Mouse (Mus musculus): Measurements from ENCODE around the gene Mss51.

The Mss51 gene

DNA sequence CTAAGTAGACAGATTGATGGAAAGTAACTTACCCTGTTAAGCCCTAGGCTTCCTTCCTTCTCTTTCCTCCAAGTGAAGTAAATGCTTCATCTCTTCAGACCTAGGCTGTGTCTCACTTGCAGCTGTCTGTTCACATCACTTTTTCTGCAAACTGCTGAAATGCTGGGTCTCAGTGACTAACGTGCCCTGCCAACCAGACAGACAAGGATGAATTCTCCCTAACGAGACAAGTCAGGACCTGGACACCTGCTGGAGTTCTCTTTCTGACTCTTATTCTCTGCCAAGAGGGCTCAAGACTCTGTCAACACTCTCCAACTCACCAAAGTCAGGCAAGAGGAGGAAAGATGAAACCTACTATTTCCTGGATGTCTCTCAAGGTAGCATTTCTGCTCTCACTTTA is at the start of gene Mss51:
Gene Mss51, minus strand, starts transcription at position 299 of the 400 bp plus-strand sequence.
- DNase-seq = no peak

DNA sequence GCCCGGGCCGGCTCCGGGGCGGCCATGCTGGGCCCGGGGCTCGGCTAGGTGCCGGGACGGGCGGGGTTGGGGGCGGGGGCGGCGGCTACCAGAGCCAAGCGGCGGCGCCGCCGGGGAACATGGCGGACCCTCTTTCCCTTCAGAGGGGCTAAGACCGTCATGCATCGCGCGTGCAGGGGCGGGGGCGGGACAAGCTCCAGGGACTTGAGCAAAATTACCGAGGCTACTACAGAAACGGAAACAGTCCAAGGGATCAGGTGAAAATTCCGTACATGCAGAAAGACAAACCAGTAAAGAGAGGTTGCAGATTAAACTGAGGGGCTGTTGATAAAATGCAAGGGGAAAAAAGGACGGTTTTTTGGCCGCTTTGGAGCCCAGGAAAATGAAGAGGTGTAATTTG is 49.7 kb upstream of the Mss51 start, which contains the start of gene Ppp3cb:
Gene Ppp3cb, minus strand, starts transcription at position 159 of the 400 bp plus-strand sequence.
- DNase-seq = peak; percentile 86

DNA sequence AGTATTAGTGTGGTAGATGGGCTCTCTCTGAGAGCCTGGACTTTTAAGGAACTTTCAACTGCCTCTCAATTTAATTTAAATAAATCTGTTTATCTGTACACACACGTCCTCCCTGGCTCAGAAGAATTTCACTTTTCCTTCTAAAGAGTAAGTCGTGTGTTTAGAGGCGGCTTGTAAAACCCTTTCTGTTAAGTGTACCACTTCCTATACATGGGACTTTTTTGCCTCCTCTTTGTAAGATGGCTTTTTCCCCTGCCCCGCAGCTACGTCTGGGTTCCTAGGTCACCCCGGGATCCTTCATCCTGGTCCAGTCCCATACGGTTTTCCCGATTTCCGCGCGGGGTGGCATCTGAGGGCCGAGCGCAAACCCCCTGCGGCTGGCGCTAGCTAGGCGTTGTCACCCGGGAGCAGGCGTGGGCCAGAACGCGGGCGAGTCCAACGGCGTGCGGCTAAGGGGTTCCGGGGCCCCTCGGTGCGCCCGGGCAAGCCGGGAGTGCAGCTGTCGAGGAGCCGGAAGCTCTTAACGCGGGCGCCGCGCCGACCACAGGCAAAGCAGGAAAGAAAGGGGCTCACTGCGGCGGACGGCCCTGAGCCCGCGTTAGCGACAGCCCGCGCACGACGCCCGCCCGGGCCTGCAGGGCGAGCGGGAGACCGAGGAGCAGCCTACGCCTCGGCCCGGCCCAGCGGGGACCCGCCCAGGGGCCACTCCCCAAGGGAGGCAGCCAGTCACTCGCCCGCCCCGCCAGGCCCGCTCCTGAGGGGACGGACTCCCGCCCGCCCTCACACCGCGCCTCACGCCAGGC is 49.0 kb upstream of the Mss51 start:
- DNase-seq = peak; percentile 90

DNA sequence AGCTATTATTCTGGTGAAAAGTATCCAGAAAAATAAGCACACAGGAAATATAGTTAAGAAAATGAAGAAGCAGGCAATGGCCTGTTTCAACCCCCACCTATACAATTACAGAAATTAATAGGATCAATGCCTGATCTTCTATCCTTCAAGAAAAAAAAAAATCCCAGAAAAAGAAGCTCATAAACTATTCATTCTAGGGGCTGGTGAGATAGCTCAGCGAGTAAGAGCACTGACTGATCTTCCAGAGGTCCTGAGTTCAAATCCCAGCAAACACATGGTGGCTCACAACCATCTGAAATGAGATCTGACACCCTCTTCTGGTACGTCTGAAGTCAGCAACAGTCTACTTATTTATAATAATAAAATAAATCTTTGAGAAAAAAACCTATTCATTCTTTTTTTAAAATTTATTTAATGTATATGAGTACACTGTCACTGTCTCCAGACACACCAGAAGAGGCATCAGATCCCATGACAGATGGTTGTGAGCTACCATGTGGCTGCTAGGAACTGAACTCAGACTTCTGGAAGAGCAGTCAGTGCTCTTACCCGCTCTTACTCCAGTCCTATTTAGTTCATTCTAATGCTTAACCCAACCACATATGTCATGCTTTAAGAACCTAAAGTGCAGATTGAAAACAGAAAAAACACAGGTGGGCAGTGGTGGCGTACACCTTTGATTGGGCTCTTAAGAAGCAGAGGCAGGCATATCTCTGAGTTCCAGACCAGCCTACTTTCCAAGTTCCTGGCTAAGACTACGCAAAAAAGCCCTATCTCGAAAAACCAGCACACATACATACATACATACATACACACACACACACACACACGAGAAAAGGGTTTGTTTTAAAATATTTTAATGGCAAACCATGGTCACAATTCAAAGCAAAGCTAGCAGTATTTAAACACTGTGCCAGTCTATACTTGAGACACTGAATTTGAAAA is 48.0 kb upstream of the Mss51 start:
- DNase-seq = no peak

DNA sequence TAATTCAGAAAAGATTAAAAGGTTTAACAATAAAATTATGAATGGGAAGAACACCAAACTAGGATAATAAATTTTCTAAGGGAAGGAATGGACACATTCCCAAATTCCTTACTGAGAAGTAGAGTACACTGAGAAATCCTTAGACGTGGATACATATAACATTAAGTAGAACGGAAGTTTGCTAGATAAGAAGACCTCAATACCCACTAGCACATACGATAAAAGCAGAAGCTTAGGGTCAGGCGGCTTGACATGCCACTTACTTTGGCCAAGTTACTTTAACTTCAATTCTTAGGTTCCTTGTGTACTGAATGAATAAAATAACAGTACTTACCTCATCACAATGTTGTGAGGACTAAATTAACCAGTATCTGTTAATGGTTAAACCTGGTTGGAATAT is 32.9 kb upstream of the Mss51 start:
- DNase-seq = no peak

DNA sequence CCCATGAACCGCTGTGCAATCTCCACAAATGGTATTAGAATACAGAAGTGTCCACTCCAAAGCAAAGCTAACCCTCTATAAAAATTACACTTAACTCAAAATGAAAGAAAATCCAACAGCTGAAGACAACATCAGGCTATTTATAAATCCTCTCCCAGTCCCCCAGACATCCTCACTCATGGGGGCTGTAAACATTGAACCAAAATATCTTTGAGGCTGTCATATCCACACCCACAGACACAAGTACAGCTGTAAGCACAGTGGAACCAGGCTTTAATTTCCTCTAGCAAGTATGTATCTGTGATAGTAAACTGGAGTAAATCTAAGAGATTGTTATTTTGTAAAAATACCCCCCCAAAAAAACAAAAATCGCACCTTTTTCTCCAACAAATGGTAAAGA is 23.5 kb upstream of the Mss51 start:
- no peak for DNase-seq

DNA sequence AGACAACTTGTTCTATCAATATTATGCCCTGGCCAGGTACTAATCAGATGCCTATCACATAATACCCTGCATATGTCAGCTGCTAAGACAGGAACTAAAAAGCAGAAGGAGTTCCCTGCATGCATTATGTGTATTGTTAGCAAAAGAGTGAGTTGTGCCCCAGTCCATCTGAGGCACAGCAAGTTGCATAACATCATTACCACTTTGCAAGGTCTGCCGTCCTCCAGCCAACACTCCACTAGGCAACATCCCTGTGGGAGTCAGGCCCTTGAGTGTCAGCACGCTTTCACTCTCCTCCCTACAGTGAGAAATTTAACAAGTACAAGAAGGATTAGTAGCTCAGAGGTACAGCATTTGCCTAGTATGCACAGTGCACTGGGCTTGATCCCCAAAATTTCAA is 11.7 kb upstream of the Mss51 start:
- no peak for DNase-seq

DNA sequence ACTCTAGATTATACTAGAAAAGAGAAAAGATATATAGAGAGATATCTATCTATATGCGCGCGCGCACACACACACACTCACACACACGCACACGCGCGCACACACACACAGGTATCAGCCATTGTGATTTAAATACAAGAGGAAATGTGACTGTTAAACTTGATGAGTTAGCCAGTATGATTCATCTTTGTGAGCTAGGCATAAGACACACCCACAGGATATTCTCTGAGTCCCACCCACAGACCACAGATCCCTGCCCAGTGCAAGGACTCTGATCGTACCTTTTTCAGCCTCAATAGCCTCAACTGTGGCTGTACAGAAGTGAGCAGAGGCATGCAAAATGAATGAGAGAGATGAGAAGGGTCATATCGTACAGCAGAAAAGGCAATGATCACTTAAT is 6.3 kb upstream of the Mss51 start:
- no peak for DNase-seq

DNA sequence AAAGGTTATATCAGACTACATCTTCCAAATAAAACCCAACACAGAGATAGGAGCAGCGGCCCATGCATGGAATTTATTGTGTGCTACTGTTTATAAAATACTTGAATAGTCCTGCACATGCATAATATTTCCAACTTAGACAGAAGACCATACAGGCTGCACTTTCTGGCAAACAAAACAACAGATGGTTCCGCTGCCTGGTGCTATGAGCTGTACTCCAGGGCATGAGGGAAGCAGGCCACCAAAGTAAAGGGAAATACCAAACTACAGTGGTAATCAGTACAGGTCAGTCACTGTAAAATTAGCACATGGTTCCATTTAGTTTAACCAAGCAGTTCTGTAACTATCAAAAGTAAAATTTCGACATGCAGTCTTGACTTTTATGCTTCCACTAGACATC is 3.3 kb upstream of the Mss51 start:
- DNase-seq = no peak

DNA sequence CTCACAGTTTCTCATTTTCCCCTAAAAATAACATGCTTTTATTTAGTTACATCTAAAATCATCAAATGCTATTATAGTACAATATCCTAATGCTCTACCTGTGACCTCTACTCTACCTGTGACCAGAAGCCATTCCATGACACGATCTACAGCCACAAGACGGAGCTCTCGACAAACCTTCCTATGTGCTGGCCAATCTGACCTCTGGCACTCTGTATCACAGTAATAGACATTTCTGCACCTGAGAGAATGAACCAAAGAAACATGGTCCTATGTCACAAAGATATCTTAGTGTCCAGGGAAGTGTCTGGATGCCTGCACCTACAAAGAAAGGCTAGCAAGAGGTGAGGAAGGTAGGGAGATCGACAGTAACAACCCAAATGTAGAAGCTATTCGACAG is 10.7 kb downstream of the Mss51 start:
- DNase-seq = no peak

DNA sequence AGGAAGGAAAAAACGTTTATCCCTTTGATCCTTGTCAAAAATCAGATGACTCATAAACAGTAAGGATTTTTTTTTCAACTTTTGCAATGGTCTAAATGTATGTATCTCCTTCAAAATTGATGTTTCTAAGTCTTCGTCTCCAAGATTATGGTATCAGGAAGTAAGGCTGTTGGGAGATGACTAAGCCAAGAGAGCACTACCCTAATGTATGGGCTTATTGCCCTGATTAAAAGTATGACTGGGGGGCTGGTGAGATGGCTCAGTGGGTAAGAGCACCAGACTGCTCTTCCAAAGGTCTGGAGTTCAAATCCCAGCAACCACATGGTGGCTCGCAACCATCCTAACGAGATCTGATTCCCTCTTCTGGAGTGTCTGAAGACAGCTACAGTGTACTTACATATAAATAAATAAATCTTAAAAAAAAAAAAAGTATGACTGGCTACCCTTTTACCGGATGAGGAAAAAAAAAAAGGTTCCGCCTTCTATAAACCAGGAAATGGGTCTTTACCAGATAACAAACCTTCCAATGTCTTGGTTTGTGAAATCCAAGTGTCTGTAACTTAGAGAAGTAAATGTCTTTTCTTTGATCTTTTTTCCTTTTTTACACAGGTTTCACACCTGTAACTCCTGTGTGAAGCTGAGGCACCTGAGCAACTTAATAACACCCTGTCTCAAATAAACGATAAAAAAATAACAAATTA is 14.5 kb downstream of the Mss51 start:
- no peak for DNase-seq

DNA sequence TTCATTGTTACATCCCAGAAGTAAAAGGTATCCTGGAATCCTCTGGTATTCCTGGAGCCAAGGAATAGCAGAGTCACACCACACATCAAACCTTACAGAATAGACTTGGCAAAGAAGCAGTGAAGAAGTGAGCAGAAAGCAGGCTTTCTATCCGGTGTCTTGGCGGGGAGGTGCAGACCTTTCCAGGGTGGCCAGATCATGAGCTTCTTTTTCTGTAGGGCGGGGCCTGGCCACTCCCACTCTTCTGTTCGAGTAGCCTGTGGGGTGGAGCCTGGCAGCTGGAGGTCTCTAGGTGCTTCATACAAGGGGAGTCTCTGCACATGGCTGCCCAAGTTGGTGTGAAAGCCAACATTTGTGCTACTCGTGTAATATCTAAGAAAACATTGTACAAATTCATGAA is 15.5 kb downstream of the Mss51 start:
- peak; percentile 47 for DNase-seq

DNA sequence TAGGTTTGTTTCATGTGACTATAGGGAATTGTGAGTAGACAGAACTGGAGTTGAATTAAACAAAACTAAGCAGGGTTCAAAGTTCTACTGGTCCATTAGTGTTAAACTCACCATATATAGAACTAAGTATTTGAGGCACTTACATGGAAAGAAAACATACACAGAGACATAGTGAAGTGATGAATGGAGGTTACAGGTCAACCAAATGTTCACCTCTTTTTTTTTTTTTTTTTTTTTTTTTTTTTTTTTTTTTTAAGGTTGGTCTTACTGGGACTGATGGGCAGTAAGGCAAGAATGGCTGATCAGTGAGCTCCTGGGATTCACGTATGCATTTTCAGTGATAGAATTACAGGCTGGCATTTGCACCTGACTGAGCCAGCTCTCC is 16.5 kb downstream of the Mss51 start:
- no peak for DNase-seq

DNA sequence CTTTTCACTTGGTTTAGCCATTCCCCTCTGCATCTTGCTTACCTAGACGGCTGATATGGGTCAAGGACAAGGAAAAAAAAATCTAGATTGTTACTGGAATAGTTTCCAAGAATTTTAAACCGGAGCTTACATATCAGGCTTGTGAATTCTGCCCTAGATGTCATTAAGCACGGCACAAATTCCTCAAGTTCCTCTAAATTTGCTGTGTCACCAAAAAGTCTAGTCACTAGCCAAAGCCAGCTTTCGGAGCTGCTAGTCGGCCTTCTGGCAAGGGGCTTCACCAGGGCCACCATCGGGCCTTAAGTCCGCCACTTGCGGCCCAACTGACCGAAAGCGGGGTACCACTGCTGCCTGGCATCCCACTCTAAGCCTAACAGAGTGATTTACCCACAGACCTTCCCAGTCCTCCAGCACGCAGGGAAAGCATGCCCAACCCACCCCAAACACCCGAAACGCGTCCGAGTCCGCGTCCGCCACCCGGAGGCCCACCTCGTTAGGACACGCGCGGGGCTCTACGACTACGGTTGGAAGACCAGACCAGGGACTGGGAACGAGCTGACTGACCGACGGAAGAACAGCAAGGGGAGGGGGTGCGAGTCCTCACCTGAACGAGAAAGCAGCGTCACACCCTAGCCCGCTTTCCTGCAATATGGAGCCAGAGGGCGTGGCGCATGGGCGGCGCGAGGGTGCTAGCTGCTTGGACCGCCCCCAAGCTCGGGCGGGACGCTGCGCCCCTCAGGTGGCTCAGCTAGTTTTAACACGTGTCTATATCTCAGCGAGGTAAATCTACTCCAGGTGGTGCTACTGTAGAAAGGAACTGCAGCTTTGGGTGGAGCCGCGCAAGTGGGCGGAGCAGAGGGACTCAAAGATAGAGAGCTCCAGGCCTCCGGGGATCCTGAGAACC is 17.2 kb downstream of the Mss51 start, which contains the start of gene Anxa7:
Gene Anxa7, minus strand, starts transcription at position 843 of the 904 bp plus-strand sequence.
- DNase-seq = peak; percentile 84

DNA sequence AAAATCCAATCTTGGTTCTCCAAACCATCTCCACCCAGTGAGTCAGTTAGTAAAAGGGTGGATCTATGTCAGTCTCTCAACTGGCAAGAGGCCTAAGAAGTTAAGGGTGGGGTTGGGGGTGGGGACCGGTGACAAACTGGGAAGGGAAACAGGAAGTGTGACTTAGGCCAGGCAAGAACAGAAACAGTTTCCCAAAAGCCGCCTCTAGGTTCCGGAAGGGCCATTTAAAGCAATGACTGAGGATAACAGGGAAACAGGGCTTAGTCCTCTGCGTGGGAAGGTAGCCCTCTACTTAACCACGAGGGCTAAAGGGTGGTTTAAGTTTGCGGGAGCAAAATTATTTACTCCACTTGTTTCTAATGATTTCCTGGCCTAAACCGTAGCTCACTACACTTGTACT is 17.9 kb downstream of the Mss51 start:
- peak; percentile 18 for DNase-seq

DNA sequence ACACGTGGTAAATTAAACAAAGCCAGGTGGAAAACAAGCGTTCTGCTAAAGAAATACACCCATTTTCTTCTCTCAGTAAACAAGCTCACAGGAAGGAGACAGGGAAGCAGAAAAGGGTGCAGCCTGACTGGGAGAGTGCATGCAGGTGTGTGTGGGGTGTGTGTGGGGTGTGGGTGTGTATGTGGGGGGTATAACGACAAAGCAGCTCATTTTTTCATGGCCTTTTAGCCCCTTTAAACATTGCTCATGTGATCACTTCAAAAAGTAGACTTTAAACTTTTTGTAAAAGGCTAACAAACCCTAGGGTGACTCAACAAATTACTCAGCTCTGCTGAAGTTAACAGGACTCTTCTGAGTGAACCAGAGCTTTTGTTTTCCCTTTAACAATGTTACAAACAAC is 18.3 kb downstream of the Mss51 start:
- DNase-seq = peak; percentile 22

DNA sequence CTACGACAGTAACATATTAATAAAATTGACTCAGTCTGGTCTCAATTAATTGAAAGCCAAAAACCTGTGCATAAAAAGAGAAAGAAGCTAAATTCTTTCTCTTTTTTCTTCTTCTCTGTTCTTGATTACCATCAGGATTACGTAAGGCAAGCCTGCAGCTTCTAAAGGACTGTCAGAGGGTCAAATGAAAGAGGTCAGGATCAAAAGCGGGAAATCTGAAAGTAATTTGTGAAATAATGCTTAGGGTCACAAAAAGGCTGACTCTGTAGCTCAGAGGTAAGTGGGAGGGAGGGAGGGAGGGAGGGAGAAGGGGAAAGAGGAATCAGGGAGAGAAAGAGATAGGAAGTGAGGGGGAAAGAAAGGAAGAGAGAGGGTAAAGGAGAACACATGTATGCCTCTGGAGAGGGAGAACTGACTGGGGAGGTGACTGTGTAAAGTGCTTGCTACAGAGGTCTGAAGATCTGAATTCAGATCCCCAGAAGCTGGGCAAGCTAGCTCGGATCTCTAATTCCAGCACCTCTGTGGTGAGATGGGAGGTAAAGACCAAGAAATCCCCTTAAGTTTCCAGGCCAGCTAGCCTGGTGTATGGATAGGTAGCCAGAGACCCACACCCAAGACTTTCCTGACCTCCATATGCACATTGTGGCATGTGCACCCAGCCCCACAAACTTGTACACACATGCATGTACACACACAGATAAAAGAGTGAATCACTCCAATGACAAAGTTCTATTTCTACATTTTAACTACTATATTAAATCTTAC is 19.3 kb downstream of the Mss51 start:
- no peak for DNase-seq

DNA sequence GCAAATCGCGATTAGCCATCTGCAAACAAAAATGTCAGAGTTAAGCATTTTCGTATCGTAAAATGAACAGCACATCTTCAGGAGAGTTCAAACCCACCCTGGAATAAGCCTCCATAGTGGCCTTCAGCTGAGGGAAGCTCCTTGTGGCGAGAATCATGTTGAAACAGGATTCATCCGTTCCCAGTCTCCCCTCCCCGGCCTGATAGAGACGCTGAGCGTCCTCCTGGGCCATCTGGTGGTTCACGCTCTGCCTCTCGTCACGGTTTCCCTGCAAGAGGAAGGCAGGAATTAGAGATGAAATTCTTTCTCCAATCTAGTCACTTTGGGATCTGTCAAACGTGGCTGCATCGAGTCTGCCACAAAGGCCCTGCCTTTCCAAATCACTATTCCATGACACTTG is 36.5 kb downstream of the Mss51 start:
- no peak for DNase-seq

DNA sequence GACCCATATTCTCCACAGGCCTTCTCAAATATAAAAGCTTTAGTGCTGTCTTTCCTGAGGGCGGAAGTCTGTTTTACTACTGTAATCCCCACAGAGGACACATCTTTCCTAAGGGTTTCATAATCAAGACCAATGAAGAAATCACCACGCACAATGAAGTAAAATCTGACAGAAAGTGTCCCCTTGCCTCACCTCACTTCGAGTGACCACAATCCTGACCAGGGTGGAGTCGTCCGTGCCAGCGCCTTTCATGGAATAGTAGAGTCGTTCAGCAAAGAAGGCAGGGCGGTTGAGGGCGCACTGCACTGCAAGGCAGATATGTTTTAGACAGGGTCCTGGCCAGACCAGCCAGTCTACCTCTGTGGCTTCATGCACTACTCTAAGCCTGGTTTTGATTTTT is 38.3 kb downstream of the Mss51 start:
- no peak for DNase-seq

DNA sequence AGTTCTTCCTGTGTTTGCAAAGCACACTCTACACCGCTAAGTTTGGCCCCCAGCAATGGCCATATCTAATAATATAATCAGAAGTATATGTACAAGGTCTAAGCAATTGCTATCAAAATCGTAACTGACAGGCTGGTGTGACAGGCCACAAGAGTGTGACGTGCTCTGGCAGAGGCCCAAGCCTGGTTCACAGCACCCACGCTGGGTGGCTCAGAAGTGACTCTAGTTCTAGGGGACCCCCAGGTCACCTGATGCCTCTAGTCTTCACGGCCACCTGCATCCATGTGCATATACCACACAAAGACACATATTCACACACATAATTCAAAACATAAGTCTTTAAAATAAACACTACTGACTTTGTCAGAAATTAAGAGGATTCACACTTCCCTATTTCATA is 43.8 kb downstream of the Mss51 start:
- DNase-seq = no peak

DNA sequence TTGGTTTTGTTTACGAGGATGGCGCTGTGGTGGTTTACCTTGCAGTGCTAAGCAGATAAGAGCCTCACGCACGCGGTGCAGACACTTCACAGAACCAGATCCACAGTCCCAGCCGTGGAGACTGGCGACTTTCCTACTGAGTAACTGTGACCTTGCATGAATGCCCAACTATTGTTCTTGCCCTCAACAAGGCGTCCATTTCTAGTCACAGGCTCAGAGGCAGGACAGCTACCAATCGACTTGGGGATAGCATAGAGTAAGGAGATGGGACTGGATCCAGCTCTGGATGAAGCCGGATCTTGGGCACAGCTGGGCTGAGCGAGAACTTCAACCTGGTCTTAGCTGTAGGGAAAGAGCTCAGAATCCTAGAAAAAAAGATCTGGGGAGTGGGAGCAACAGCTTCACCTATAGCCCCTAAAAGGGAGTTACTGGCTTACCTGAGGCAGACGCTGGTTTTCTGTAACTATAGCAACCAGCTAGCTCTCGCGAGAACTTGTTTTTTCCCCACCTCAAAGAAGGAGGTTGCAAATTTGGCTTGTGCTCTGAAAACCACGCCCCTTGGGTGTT is 44.9 kb downstream of the Mss51 start, which contains the start of gene Cfap70:
Gene Cfap70, minus strand, starts transcription at position 462 of the 567 bp plus-strand sequence.
- peak; percentile 71 for DNase-seq

Data from thymus, postnatal 4 days (tissue).